Mouse (Mus musculus) frontal cortex, adult (tissue): ENCODE measurements around the gene Asah2.
"Not testable (repeated sequence)": the region's sequence is repeated elsewhere in the genome, so short reads cannot be mapped to it uniquely, and the experiment has no call there.

Experiments used
- ATAC-seq: cut with Nextera tagmentation; 2 replicates; pipeline ENCODE4 v1.9.2; 2017; ENCODE audit warnings: mild to moderate bottlenecking, moderate library complexity, mixed read lengths; ENCODE audit not compliant: low TSS enrichment

Asah2 gene

GRCm38 (mm10) chr19:32107771-32108306, at the start of gene Asah2:
Asah2 (minus strand) TSS chr19:32108211.
- ATAC-seq = peak; percentile 98

- ATAC-seq = no peak
Observed at GRCm38 (mm10) chr19:32157045-32157444, 49.0 kb upstream of the Asah2 start.

- peak; percentile 85; the same call in 1 of the 2 replicates for ATAC-seq
Observed at GRCm38 (mm10) chr19:32152529-32152928, 44.5 kb upstream of the Asah2 start.

GRCm38 (mm10) chr19:32148710-32149109, 40.7 kb upstream of the Asah2 start:
- no peak for ATAC-seq

DNA sequence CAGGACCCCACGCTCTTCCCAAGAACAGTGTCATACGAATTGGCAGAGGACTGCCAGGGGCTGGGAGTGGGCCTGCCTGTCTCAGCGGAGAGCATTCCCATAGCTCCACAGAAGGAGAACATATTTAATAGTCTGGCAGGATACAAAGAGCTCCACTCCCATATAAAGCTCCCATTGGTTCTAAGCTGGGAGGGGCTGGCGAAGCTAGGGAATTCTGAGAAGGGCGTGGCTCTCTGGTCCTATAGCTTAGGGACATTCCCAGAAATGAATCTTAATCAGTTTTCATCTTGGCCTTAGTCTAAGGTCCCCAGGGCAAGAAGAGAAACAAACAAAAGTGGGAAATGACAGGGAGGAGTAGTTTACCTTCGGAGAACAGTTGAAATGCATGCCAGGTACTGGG, 34.4 kb upstream of the Asah2 start:
- ATAC-seq = no peak

DNA sequence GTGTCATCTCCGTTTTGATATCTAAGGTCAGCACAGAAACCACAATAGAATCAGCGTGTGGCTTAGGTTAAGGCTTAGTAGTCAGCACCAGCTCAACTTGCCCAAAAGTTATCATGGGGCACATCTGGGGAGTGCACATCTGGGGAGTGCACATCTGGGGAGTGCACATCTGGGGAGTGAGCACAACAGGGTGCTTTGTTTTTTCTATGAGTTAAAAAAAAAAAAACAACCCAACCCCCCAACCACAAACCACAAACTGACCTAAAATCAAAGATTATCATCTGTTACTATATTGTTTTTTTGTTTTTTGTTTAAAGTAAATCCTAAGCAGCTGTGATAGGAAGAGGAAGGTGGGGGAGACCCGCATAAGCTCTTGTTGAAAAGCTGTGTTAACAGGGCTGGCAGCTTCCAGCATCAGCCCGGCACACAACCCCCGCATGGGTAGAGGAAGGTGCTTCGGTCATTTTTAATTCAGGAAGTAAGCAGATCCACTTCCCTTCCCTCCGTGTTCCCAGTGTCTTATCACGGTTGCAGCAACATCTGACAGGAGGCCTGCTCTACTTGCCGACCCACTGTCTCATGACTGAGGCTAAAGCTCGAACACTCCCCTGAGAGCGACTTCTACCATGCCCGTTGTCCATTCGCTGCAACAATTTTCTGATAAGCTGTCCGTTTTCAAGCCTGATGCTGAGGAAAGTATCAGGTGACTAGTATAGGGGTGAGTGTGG, 30.5 kb upstream of the Asah2 start:
- no peak for ATAC-seq

DNA sequence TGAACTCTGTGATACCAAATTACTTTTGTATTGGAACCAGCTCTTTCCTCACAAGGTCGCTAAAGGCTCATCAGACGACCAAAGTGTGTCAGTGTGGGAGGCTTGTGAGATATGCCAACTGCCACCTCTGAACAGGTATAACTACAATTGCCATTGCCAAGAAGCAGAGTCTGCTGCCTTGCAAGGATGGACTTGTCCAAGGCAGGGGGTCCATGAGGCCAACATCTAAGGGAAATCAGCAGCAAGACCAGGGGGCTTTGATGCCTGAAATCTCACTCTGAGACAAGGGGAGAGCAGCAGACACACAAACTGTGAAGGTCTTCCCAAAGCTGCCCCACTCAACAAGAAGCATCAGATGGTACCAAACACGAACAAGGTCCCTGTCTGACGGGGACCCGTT, 29.9 kb upstream of the Asah2 start:
- no peak for ATAC-seq

DNA sequence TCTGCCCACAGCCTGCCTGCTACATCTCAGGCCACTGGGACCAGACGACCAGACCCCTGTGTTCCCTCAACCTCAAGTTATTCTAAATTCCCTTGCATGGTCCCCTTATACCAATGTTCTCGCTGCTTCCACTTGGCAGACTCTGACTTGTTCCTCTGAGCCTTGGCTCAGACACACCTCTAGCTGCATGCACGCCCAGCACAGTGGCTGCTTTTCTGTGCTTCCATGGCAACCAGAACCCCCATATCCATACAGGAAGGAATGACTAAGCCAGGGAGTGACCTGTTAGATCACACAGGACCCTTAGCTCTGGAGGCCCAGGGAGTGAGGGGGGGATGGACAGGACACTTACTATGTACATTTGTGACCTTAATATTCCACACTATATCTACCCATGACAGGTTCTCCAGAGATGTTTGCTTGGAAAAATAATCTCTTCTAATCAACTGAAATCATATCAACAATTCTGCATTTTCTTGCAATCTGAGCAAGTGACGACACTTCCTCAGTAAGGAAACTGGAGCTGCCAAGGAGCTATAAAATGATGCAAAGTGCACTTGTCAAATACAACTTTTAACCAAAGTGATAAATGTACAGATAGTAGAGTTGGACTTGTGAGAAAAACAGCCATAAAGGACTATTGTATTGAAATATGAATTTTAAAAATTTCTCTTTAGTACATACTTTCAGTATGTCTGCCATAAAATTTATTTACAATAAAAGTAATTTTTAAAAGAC, 29.0 kb upstream of the Asah2 start:
- ATAC-seq = peak; percentile 86

DNA sequence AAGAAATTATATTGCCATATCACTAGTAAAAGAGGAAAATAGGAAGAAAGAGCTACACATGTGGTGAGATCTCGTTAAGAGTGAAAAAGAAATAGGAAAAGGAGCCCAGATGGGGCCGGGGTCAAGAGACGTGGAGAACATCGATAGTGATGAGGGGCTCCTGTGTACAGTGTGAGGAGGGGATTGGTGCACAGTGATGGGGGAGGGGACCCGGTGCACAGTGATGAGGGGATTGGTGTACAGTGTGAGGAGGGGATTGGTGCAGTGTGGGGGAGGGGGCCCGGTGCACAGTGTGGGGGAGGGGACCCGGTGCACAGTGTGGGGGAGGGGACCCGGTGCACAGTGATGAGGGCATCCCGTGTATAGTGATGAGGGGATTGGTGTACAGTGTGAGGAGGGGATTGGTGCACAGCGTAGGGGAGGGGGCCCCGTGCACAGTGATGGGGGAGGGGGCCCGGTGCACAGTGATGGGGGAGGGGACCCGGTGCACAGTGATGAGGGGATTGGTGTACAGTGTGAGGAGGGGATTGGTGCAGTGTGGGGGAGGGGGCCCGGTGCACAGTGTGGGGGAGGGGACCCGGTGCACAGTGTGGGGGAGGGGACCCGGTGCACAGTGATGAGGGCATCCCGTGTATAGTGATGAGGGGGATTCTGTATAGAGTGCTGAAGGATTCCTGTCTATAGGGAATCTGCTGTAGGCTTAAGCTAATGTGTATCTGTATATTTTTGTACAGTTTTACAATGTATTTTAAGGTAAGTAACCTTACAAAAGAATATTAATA, 23.9 kb upstream of the Asah2 start:
- ATAC-seq = not testable (repeated sequence)

GRCm38 (mm10) chr19:32129281-32129680, 21.3 kb upstream of the Asah2 start:
- ATAC-seq = no peak

DNA sequence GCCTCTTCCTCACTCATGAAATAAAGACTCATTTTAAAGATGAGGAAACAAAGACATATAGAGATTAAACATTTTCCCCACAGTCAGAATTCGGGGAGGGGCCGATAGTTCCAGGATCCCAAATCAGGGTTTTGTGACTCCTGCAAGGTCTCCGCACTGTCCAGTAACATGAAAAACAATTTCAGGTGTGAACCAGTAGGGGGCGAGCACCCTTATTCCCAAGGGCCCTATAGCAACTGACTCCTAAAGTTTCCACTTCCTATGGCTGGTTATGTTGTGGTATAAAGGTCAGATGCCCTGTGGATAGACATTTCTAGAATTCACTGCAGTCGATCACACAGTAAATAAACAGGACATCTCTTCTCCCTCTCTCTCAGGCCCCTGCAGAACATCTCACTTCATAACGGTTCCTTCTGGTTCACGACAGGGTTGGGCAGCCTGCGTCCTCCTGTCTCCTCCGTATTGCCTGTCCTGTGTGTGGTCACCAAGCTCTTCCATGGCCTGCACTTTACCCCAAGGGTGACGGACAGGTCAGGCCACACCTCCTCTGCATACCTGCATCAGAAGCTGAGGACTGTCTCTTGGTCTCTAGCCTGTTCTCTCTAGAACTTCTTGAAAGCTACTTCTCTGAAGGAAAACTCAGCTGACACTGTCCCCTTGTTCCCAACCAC, 19.3 kb upstream of the Asah2 start:
- ATAC-seq = peak; percentile 72

GRCm38 (mm10) chr19:32124155-32124554, 16.1 kb upstream of the Asah2 start:
- no peak for ATAC-seq

DNA sequence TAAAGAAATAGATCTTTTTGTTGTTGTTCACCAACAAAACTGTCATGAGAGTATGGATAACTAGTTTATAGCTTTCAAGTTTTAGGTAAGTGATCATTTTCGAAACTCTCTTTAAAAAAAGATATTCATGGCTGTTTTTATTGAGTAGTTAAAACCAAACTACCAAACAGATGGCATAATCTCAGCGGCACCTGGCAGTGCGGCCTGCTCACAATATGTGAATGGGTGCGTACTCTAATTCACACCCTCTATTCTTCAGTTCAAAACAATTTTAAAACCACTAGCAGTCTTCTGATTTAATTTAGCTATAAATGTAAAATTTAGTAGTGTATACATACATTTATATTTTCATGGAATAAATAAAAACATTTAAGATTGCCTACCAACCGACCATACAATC, 15.2 kb upstream of the Asah2 start:
- no peak for ATAC-seq

GRCm38 (mm10) chr19:32120798-32121197, 12.8 kb upstream of the Asah2 start:
- ATAC-seq = no peak

- no peak for ATAC-seq
Observed at GRCm38 (mm10) chr19:32119666-32120065, 11.7 kb upstream of the Asah2 start.

DNA sequence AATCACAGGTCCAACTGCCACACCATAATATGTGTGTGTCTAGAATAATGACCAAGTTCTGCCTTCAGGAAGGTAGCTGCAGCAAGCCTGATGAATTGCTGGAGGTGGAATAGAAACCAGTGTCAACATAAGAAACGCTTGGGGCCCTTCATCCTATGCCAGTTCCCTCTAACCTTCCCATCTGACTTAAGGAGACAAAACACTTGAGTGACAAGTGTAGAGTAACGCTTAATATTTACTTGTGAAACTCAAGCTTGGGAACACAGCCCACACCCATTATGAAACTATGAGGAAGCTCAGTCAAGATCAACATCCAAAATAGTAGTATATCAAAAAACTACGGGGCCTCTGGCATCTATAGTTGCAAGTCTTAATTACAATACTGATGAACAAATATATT, 10.5 kb upstream of the Asah2 start:
- no peak for ATAC-seq

DNA sequence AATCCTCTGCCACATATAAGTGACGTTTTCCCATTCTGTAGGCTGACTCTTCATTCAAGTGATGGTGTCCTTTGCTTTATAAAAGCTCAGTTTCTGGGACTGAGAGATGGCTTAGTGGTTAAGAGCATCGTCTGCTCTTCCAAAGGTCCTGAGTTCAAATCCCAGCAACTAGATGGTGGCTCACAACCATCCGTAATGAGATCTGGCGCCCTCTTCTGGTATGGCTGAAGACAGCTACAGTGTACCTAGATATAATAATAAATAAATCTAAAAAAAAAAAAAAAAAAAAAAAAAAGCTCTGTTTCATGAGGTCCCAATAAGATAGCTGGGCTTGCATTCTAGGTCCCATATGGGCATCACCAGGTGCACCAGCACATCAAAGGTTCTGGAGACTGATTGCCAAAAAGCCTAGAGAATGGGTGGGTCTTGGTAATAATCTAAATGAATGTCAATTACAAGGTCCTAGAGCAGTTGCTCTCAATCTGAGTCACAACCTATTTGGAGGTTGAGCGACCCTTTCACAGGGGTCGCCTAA, 9.5 kb upstream of the Asah2 start:
- ATAC-seq = no peak

GRCm38 (mm10) chr19:32111866-32112790, 4.1 kb upstream of the Asah2 start:
- no peak for ATAC-seq

- no peak for ATAC-seq
Observed at GRCm38 (mm10) chr19:32106750-32107149, 1.3 kb downstream of the Asah2 start.

GRCm38 (mm10) chr19:32104217-32104616, 3.8 kb downstream of the Asah2 start:
- ATAC-seq = no peak
